Mouse (Mus musculus): ENCODE results near the gene Dot1l. TPM values are rescaled to one million over a fixed set of nuclear protein-coding genes. Genes with fewer than 3 reads are reported as not detected.

Dot1l gene
- total and polyA plus RNA-seq, 3 experiments: 3.3 to 43.8 (median 13.3) TPM

DNA sequence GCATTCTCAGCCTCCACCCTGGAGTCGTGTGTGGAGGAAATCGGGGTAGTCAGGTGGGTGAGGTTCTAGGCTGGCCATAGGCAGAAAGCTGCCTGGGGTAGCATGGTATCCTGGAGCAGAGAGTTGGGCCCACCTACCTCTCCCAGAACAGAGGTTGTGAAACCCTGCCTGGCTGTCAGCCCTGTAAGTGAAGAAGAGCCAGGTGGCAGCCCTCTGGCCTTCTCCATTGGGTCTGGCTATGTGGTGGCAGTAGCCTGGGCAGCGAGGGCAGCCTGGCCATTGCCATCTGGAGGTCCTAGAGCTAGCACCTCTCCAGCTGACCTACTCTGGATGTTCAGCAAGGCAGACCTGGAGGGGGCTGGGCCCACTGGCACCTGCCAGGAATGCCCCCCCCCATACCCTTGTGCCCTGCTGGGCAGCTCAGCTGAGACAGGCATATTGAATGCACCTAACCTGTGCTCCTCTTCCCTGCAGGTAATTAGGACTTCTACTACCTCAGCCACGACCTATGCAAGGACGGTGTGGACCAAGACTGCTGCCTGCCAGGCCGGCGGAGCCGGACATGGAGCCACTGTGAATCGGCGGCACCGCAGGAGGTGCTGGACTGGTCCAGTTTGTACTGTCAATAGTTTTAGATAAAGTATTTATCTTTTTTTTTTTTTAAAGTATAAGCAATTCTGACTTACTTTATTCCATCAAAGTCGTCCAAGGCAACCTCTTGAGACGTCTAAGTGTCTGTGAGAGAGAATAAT, 38.2 kb downstream of the Dot1l start:
- Histone ChIP-seq H3K9me3 (replicated peaks; ENCODE audit: low read length) (no peaks in the 10 kb centered on the region), H3K4me1 (ENCODE audit: control insufficient read depth in 1 of 2, insufficient read depth in 2 of 2) (peaks cover 4 to 16% of the 10 kb centered on the region in 2 experiments), H3K9ac (ENCODE audit: insufficient read depth, low read depth) (no peak overlapping the region), H3K36me3 (replicated peaks in 1 of 2; ENCODE audit: control insufficient read depth in 1 of 2, insufficient read depth in 1 of 2, low read length in 1 of 2) (peaks cover 77 to 83% of the 10 kb centered on the region in 2 experiments), H3K27me3 (replicated peaks) (no peaks in the 10 kb centered on the region), H3K4me2 (ENCODE audit: insufficient read depth, low read depth, poor library complexity, severe bottlenecking) (no peak overlapping the region), H3K4me3 (replicated peaks in 1 of 3; ENCODE audit: low read depth in 2 of 3, low read length in 2 of 3, poor library complexity in 1 of 3) (no peak overlapping the region), H3K79me2 (replicated peaks; ENCODE audit: control insufficient read depth, extremely low read depth, insufficient read depth, poor library complexity, severe bottlenecking) (peaks cover 16% of the 10 kb centered on the region), H3K27ac (ENCODE audit: insufficient read depth, low read depth) (no peak overlapping the region)
- in situ Hi-C loops (cut with MboI; ENCODE audit: low pct_ligation_motif_present, low pct_unique_long_range_greater_than_20kb, low sequenced_read_pairs): no loop called here
- dilution Hi-C loops (cut with MboI; ENCODE audit: extremely low pct_ligation_motif_present, extremely low pct_unique_long_range_greater_than_20kb, low sequenced_read_pairs): no loop called here
- peak; percentile 5; the same call in 1 of the 2 replicates for TF ChIP-seq POLR2A (IDR thresholded peaks at IDR 0.05; ENCODE audit: low read depth, low read length)
- TF ChIP-seq CTCF (conservative IDR thresholded peaks at IDR 0.05 in 1 of 2, IDR thresholded peaks at IDR 0.05 in 1 of 2; ENCODE audit: low read depth in 2 of 2, low read length in 2 of 2): no peak
- DNase-seq (ENCODE audit: extremely low read depth): no peak

DNA sequence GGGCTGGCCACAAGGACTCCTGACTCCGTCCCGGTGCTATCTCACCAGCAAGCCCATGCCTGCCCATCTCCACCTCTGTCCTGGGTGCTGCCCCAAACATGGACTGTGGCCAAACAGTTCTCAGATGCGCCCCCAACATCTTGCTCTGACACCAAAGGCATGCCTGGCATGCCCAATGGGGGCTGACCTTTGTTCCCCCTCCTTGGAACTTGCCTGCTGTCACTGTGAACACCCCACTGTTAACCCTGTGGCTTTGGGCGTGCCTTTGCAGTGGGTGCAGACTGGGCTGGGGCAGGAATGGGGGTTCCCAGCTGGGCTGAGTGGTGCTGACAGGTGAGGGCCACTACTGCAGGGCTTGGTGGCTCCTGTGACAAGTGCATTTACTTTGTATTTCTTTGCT, 38.8 kb downstream of the Dot1l start:
- H3K4me1 ChIP-seq (ENCODE audit: control insufficient read depth in 1 of 2, insufficient read depth in 2 of 2): peaks cover 4 to 16% of the 10 kb centered on the region in 2 experiments
- no peaks in the 10 kb centered on the region for H3K9me3 ChIP-seq (replicated peaks; ENCODE audit: low read length)
- no peak overlapping the region for H3K27ac ChIP-seq (ENCODE audit: insufficient read depth, low read depth)
- no peak for TF ChIP-seq EP300 (IDR thresholded peaks at IDR 0.05; ENCODE audit: low read length)
- TF ChIP-seq IRF4 (IDR thresholded peaks at IDR 0.05; ENCODE audit: low read depth, low read length): no peak
- no peak for TF ChIP-seq UBTF (IDR thresholded peaks at IDR 0.05; ENCODE audit: low read depth, low read length)
- 0 out of 2 replicates have a peak, but pooled peaks have one; percentile 4 for TF ChIP-seq POLR2A (IDR thresholded peaks at IDR 0.05; ENCODE audit: low read depth, low read length)
- peak; percentile 25; the same call in 1 of the 2 replicates for TF ChIP-seq ZMIZ1 (IDR thresholded peaks at IDR 0.05; ENCODE audit: low read depth, low read length)
- no peak for TF ChIP-seq ZC3H11A (IDR thresholded peaks at IDR 0.05; ENCODE audit: low read depth, low read length)
- no peak for TF ChIP-seq BHLHE40 (IDR thresholded peaks at IDR 0.05; ENCODE audit: low read depth, low read length)
- TF ChIP-seq CTCF (conservative IDR thresholded peaks at IDR 0.05 in 1 of 2, IDR thresholded peaks at IDR 0.05 in 1 of 2; ENCODE audit: low read depth in 2 of 2, low read length in 2 of 2): no peak
- no peak for TF ChIP-seq MAFK (IDR thresholded peaks at IDR 0.05; ENCODE audit: insufficient replicate concordance, low read length)
- TF ChIP-seq RCOR1 (conservative IDR thresholded peaks at IDR 0.05; ENCODE audit: low read depth, low read length): no peak
- no peak for TF ChIP-seq NELFE (IDR thresholded peaks at IDR 0.05; ENCODE audit: low read depth, low read length)
- no peak for TF ChIP-seq MEF2A (IDR thresholded peaks at IDR 0.05; ENCODE audit: borderline replicate concordance, low read depth, low read length)
- TF ChIP-seq TCF12 (IDR thresholded peaks at IDR 0.05; ENCODE audit: low read depth, low read length): no peak
- TF ChIP-seq MXI1 (IDR thresholded peaks at IDR 0.05; ENCODE audit: low read depth, low read length): no peak
- no peak overlapping the region for H3K9ac ChIP-seq (ENCODE audit: insufficient read depth, low read depth)
- DNase-seq (ENCODE audit: extremely low read depth): no peak
- no peak overlapping the region for H3K4me3 ChIP-seq (replicated peaks in 1 of 3; ENCODE audit: low read depth in 2 of 3, low read length in 2 of 3, poor library complexity in 1 of 3)
- H3K4me2 ChIP-seq (ENCODE audit: insufficient read depth, low read depth, poor library complexity, severe bottlenecking): no peak overlapping the region
- H3K79me2 ChIP-seq (replicated peaks; ENCODE audit: control insufficient read depth, extremely low read depth, insufficient read depth, poor library complexity, severe bottlenecking): peaks cover 17% of the 10 kb centered on the region
- dilution Hi-C loops (cut with MboI; ENCODE audit: extremely low pct_ligation_motif_present, extremely low pct_unique_long_range_greater_than_20kb, low sequenced_read_pairs): no loop called here
- H3K27me3 ChIP-seq (replicated peaks): no peaks in the 10 kb centered on the region
- in situ Hi-C loops (cut with MboI; ENCODE audit: low pct_ligation_motif_present, low pct_unique_long_range_greater_than_20kb, low sequenced_read_pairs): no loop called here
- H3K36me3 ChIP-seq (replicated peaks in 1 of 2; ENCODE audit: control insufficient read depth in 1 of 2, insufficient read depth in 1 of 2, low read length in 1 of 2): peaks cover 71 to 78% of the 10 kb centered on the region in 2 experiments
